Mouse (Mus musculus) heart, embryonic 10.5 days (tissue): Measurements from ENCODE around the gene Evi5. TPM values are rescaled to one million over a fixed set of nuclear protein-coding genes. Genes with fewer than 3 reads are reported as not detected.

Experiments
- DNase-seq: peaks from one replicate; pipeline ENCODE4 v3.0.0-alpha.2; 2017; ENCODE audit warnings: low spot score
- H3K27ac ChIP-seq: fragments of 300-500 bp; sonication (generic); 2 replicates; pipeline ENCODE4 v1.5.1; 2016; ENCODE audit warnings: mild to moderate bottlenecking
- H3K27me3 ChIP-seq: fragments of 300-500 bp; sonication (generic); 2 replicates; pipeline ENCODE4 v1.6.1; 2016; ENCODE audit warnings: mild to moderate bottlenecking; ENCODE audit not compliant: poor library complexity, insufficient read depth, severe bottlenecking
- H3K36me3 ChIP-seq: fragments of 300-500 bp; sonication (generic); 2 replicates; pipeline ENCODE4 v1.6.1; 2016; ENCODE audit warnings: mild to moderate bottlenecking, moderate library complexity
- H3K4me1 ChIP-seq: fragments of 300-500 bp; sonication (generic); 2 replicates; pipeline ENCODE4 v1.6.1; 2016; ENCODE audit warnings: mild to moderate bottlenecking
- H3K4me3 ChIP-seq: fragments of 300-500 bp; sonication (generic); 2 replicates; pipeline ENCODE4 v1.5.1; 2016; ENCODE audit warnings: mild to moderate bottlenecking, moderate library complexity
- H3K9me3 ChIP-seq: fragments of 300-500 bp; sonication (generic); 2 replicates; pipeline ENCODE4 v1.6.1; 2016; ENCODE audit warnings: mild to moderate bottlenecking, moderate library complexity
- WGBS: fragments of 180-500 bp; shearing (Covaris S2); methylation state at CpG from one replicate; pipeline ENCODE4 v1.1.7; 2016; 5-methylcytosine and 5-hydroxymethylcytosine counted together
- polyA plus RNA-seq: library from polyadenylated mRNA; unstranded; fragments of >200 nt; fragmentation: Nextera tagmentation; extraction: Ambion mirVana; gene quantifications from 2 replicates; pipeline ENCODE4 v1.2.1, GENCODE M21; 2016

Evi5 gene
- polyA plus RNA-seq: 43.3 and 53.9 TPM in 2 replicates

GRCm38 (mm10) chr5:107874561-107875260 lies at the start of gene Evi5:
Gene Evi5 (minus strand): TSS chr5:107875107.
- peak within 1 kb of the TSS; percentile 75 for H3K27ac ChIP-seq
- H3K27me3 ChIP-seq: no peaks in the 10 kb centered on the region
- H3K36me3 ChIP-seq: no peaks in the 10 kb centered on the region
- no peaks in the 10 kb centered on the region for H3K9me3 ChIP-seq
- DNase-seq: peak; percentile 79
- peaks cover 27% of the 10 kb centered on the region for H3K4me1 ChIP-seq
- H3K4me3 ChIP-seq: peak within 1 kb of the TSS; percentile 30; the same call in 1 of the 2 replicates
- WGBS: 33% methylated on average over 4 of the region's 4 CpGs

DNA sequence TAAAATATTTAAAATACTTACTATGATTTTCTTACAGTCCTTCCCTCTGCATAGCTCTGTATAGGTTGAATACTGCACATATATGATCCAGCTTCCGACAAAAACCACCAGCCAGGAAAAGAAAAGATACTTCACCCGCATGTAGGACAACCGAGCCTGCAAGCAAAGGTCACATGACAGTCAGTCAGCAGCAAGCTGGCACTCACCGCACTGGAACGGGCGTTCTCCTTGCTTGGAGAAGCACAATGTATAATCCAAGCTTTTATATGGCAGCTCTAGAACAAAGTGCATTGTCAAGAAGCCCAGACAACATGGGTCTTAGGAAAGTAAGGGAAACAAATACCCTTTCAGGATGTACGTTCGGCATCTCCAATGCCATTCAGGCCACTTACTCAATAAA lies 49.7 kb upstream of the Evi5 start:
- Histone ChIP-seq H3K27ac (no peak overlapping the region), H3K36me3 (no peaks in the 10 kb centered on the region), H3K4me1 (no peaks in the 10 kb centered on the region), H3K27me3 (no peaks in the 10 kb centered on the region), H3K4me3 (no peak overlapping the region), H3K9me3 (no peaks in the 10 kb centered on the region)
- DNase-seq: no peak
- 80% methylated on average over 8 of the region's 8 CpGs for WGBS

- Histone ChIP-seq H3K9me3 (no peaks in the 10 kb centered on the region), H3K36me3 (no peaks in the 10 kb centered on the region), H3K4me1 (no peaks in the 10 kb centered on the region), H3K27ac (no peak overlapping the region), H3K4me3 (no peak overlapping the region), H3K27me3 (no peaks in the 10 kb centered on the region)
- 84% methylated on average over 1 of the region's 1 CpGs for WGBS
- no peak for DNase-seq
Observed at GRCm38 (mm10) chr5:107922836-107923235, 47.9 kb upstream of the Evi5 start.

- Histone ChIP-seq H3K4me3 (no peak overlapping the region), H3K27me3 (no peaks in the 10 kb centered on the region), H3K36me3 (no peaks in the 10 kb centered on the region), H3K4me1 (no peaks in the 10 kb centered on the region), H3K9me3 (no peaks in the 10 kb centered on the region), H3K27ac (no peak overlapping the region)
- WGBS: 67% methylated on average over 2 of the region's 2 CpGs
- DNase-seq: no peak
Observed at GRCm38 (mm10) chr5:107921400-107922252, 46.7 kb upstream of the Evi5 start.

- Histone ChIP-seq H3K36me3 (no peaks in the 10 kb centered on the region), H3K27me3 (no peaks in the 10 kb centered on the region), H3K4me3 (no peak overlapping the region), H3K4me1 (no peaks in the 10 kb centered on the region), H3K9me3 (no peaks in the 10 kb centered on the region), H3K27ac (no peak overlapping the region)
- no peak for DNase-seq
- WGBS: 42% methylated on average over 4 of the region's 4 CpGs
Observed at GRCm38 (mm10) chr5:107915280-107915679, 40.4 kb upstream of the Evi5 start.

DNA sequence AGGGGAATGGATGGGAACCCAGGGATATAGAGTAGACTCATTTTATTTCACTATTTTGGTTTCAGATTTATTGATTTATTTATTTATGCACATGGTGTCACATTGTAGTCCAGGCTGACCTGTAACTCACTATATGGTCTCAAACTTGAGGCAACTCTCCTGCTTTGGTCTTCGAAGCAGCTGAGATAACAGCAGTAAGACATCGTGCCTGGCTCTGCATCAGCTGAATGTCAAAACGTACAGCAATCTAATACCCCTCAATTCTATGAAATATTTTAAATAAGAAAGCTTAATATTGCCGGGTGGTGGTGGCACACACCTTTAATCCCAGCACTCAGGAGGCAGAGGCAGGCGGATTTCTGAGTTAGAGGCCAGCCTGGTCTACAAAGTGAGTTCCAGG lies 36.1 kb upstream of the Evi5 start:
- no peak for DNase-seq
- 84% methylated on average over 5 of the region's 5 CpGs for WGBS
- Histone ChIP-seq H3K36me3 (peaks cover 40% of the 10 kb centered on the region), H3K4me1 (no peaks in the 10 kb centered on the region), H3K27me3 (no peaks in the 10 kb centered on the region), H3K9me3 (no peaks in the 10 kb centered on the region), H3K27ac (no peak overlapping the region), H3K4me3 (no peak overlapping the region)

- WGBS: 66% methylated on average over 5 of the region's 5 CpGs
- Histone ChIP-seq H3K27ac (no peak overlapping the region), H3K27me3 (no peaks in the 10 kb centered on the region), H3K4me3 (no peak overlapping the region), H3K4me1 (no peaks in the 10 kb centered on the region), H3K36me3 (peaks cover 49% of the 10 kb centered on the region), H3K9me3 (no peaks in the 10 kb centered on the region)
- no peak for DNase-seq
Observed at GRCm38 (mm10) chr5:107910084-107910616, 35.2 kb upstream of the Evi5 start.

- Histone ChIP-seq H3K4me1 (no peaks in the 10 kb centered on the region), H3K27ac (no peak overlapping the region), H3K9me3 (no peaks in the 10 kb centered on the region), H3K4me3 (no peak overlapping the region), H3K36me3 (peaks cover 53% of the 10 kb centered on the region), H3K27me3 (no peaks in the 10 kb centered on the region)
- WGBS: 83% methylated on average over 3 of the region's 3 CpGs
- DNase-seq: no peak
Observed at GRCm38 (mm10) chr5:107909668-107910067, 34.8 kb upstream of the Evi5 start.

- 70% methylated on average over 2 of the region's 2 CpGs for WGBS
- no peak overlapping the region for H3K4me3 ChIP-seq
- no peak for DNase-seq
- no peaks in the 10 kb centered on the region for H3K4me1 ChIP-seq
- no peaks in the 10 kb centered on the region for H3K27me3 ChIP-seq
- H3K9me3 ChIP-seq: no peaks in the 10 kb centered on the region
- H3K27ac ChIP-seq: no peak overlapping the region
- peaks cover 63% of the 10 kb centered on the region for H3K36me3 ChIP-seq
Observed at GRCm38 (mm10) chr5:107908514-107909110, 33.7 kb upstream of the Evi5 start.

DNA sequence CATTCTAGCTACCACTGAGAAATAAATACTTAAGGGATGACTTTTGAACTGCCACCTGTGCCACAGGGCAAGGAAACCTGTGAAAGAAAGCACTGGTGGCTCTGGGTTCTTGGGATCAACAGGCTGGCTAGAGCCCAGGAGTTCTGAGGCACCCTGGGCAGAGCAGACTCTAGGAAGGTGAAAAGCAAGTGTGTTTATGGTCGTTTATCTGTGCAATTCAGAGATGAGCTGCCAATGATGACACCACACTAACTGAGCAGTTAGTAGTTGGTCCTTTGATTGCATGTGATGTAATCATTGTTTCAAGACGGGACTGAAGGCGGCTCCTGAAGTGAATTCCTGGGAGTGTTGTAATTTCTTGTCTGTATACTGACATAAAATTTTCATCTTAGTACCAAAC lies 29.4 kb upstream of the Evi5 start:
- no peak overlapping the region for H3K4me3 ChIP-seq
- H3K9me3 ChIP-seq: no peaks in the 10 kb centered on the region
- no peak for DNase-seq
- H3K27ac ChIP-seq: no peak overlapping the region
- no peaks in the 10 kb centered on the region for H3K27me3 ChIP-seq
- 82% methylated on average over 3 of the region's 3 CpGs for WGBS
- peaks cover 71% of the 10 kb centered on the region for H3K36me3 ChIP-seq
- peaks cover 4% of the 10 kb centered on the region; the same call in 1 of the 2 replicates for H3K4me1 ChIP-seq

- Histone ChIP-seq H3K27ac (peak overlapping the region; percentile 95), H3K27me3 (no peaks in the 10 kb centered on the region), H3K9me3 (no peaks in the 10 kb centered on the region), H3K4me3 (peak overlapping the region; percentile 87), H3K36me3 (peaks cover 40% of the 10 kb centered on the region), H3K4me1 (peaks cover 4% of the 10 kb centered on the region; the same call in 1 of the 2 replicates)
- DNase-seq: no peak
- WGBS: under 1% methylated on average over 23 of the region's 23 CpGs
Observed at GRCm38 (mm10) chr5:107901014-107901615, 26.2 kb upstream of the Evi5 start.

- 3% methylated on average over 66 of the region's 66 CpGs for WGBS
- Histone ChIP-seq H3K27me3 (no peaks in the 10 kb centered on the region), H3K9me3 (no peaks in the 10 kb centered on the region)
Observed at GRCm38 (mm10) chr5:107900206-107901013, 25.5 kb upstream of the Evi5 start, which contains the start of gene Rpl5. Gene Rpl5 (plus strand): TSS chr5:107900502.

More at GRCm38 (mm10) chr5:107900206-107901013, 25.5 kb upstream of the Evi5 start, which contains the start of gene Rpl5:
- Histone ChIP-seq H3K27ac (peak within 1 kb of the TSS; percentile 95), H3K36me3 (peaks cover 32% of the 10 kb centered on the region), H3K4me3 (peak within 1 kb of the TSS; percentile 87), H3K4me1 (peaks cover 4% of the 10 kb centered on the region; the same call in 1 of the 2 replicates)
- peak; percentile 97 for DNase-seq
